Mouse (Mus musculus) bone marrow, adult 2 months (tissue): ENCODE data around the gene Cacna2d2.

Experiments used
- CTCF ChIP-seq: fragments of 200-500 bp; IDR thresholded peaks from 2 replicates; pipeline ENCODE4 v1.5.1; 2011; ENCODE audit warnings: low read length, control low read depth; ENCODE audit not compliant: control insufficient read depth, insufficient read depth
- POLR2A ChIP-seq: fragments of 200-500 bp; IDR thresholded peaks from 2 replicates; pipeline ENCODE4 v1.6.1; 2011; ENCODE audit warnings: low read depth, mild to moderate bottlenecking, control low read depth, low read length, borderline replicate concordance; ENCODE audit not compliant: control insufficient read depth

DNA sequence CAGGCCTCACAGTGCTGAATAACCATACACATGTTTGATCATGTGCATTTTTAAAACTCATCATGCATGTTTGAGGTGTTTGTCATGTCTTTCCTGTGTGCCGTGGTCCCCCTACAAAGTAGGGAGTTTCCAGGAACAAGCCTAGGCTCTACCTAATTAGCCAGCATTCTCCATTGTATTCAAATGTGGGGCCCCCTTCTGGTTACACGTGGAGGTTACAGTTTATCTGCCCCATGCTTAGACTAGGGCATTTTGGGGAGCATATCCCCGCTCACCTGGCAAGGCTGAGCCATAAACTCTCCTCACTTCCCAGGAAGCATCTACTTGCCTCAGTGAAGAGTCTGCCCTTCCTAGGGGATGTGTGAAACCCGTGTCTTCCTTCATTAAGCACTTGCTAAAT, 3.0 kb upstream of the Cacna2d2 start:
- TF ChIP-seq POLR2A: no peak
- TF ChIP-seq CTCF: no peak
